In genomic region chr5:146865511-146865910, GRCm38 (mm10) we compare ENCODE assay signal across 20 mouse cellular contexts. TPM values are rescaled to one million over a fixed set of nuclear protein-coding genes. Genes with fewer than 3 reads are reported as not detected.
DNase-seq lines count a peak whose midpoint lies in the region; ATAC-seq lines count a peak whose summit lies in the region.
"Had no signal": no experiment of that assay in that cellular context is flagged by ENCODE, and none has a peak within 500 bp of the region (broad histone marks: within the 10 kb centered on the region; RNA-seq: fewer than 3 reads in every experiment).

No protein-coding gene starts in this region.

- peaks cover 39% of the 10 kb centered on the region for H3K4me1 ChIP-seq in liver, embryonic 13.5 days (replicated peaks)
- peaks cover 10% of the 10 kb centered on the region for H3K4me1 ChIP-seq in forebrain, embryonic 15.5 days
- H3K4me1 ChIP-seq in hindbrain, embryonic 10.5 days (replicated peaks) = peaks cover 19% of the 10 kb centered on the region

- whole genome bisulfite sequencing in liver, embryonic 13.5 days (ENCODE audit: insufficient replicate concordance) = 52% methylated on average over 4 of the region's 4 CpGs
- WGBS in forebrain, embryonic 15.5 days = 84% methylated on average over 4 of the region's 4 CpGs
- WGBS in hindbrain, embryonic 10.5 days = 73% methylated on average over 4 of the region's 4 CpGs

- ATAC-seq in liver, embryonic 13.5 days (ENCODE audit: low read depth) = no peak
- no peak for ATAC-seq in forebrain, embryonic 15.5 days (replicated peaks)
- ATAC-seq: forebrain, embryonic 13.5 days had no signal

- H3K27ac ChIP-seq in liver, embryonic 13.5 days = peak overlapping the region; percentile 85
- H3K27ac ChIP-seq in forebrain, embryonic 15.5 days (replicated peaks) = no peak overlapping the region
- no peak overlapping the region for H3K27ac ChIP-seq in hindbrain, embryonic 10.5 days
- H3K27ac ChIP-seq: embryonic facial prominence, embryonic 10.5 days; forebrain, embryonic 13.5 days; heart, embryonic 10.5 days; hindbrain, embryonic 14.5 days had no signal

- H3K36me3 ChIP-seq in liver, embryonic 13.5 days = no peaks in the 10 kb centered on the region
- no peaks in the 10 kb centered on the region for H3K36me3 ChIP-seq in forebrain, embryonic 15.5 days
- no peaks in the 10 kb centered on the region for H3K36me3 ChIP-seq in hindbrain, embryonic 10.5 days
- H3K36me3 ChIP-seq: embryonic facial prominence, embryonic 10.5 days; heart, embryonic 10.5 days had no signal

- no peak overlapping the region for H3K4me2 ChIP-seq in liver, embryonic 13.5 days
- no peak overlapping the region for H3K4me2 ChIP-seq in forebrain, embryonic 15.5 days (replicated peaks)
- H3K4me2 ChIP-seq: forebrain, embryonic 13.5 days; hindbrain, embryonic 14.5 days had no signal

- H3K27me3 ChIP-seq in liver, embryonic 13.5 days = no peaks in the 10 kb centered on the region
- H3K27me3 ChIP-seq in forebrain, embryonic 15.5 days = no peaks in the 10 kb centered on the region
- no peaks in the 10 kb centered on the region for H3K27me3 ChIP-seq in hindbrain, embryonic 10.5 days (ENCODE audit: insufficient read depth, poor library complexity, severe bottlenecking)
- H3K27me3 ChIP-seq: forebrain, embryonic 13.5 days had no signal

- peak; percentile 76 for DNase-seq in 416B (ENCODE audit: low read depth)
- peak; percentile 42 for DNase-seq in CD4-positive helper T cell, adult 2 months (ENCODE audit: low read depth, low spot score)
- peak; percentile 26 for DNase-seq in T-cell, adult 2 months (ENCODE audit: low spot score)
- DNase-seq in liver, embryonic 13.5 days = no peak
- DNase-seq in right cerebral cortex, adult 2 months (ENCODE audit: low spot score in 2 of 2) = no peak
- no peak for DNase-seq in hindbrain, embryonic 10.5 days (ENCODE audit: low spot score)
- DNase-seq in heart, postnatal 10 days = no peak
- DNase-seq: adrenal gland, adult 2 months; adrenal gland, postnatal 25 days; B cell, adult 2 months; cerebellum, adult 18-20 months; cerebellum, postnatal 10 days; gastrocnemius, postnatal 10 days; heart, adult 18-20 months; heart, postnatal 14 days had no signal

- H3K9me3 ChIP-seq in liver, embryonic 13.5 days (replicated peaks) = no peaks in the 10 kb centered on the region
- no peaks in the 10 kb centered on the region for H3K9me3 ChIP-seq in forebrain, embryonic 15.5 days
- 0 out of 2 replicates have a peak, but pooled peaks cover 2% of the 10 kb centered on the region for H3K9me3 ChIP-seq in hindbrain, embryonic 10.5 days
- H3K9me3 ChIP-seq: embryonic facial prominence, embryonic 10.5 days; forebrain, embryonic 13.5 days; heart, embryonic 10.5 days had no signal

- H3K4me3 ChIP-seq in liver, embryonic 13.5 days (replicated peaks) = no peak overlapping the region
- H3K4me3 ChIP-seq in forebrain, embryonic 15.5 days = no peak overlapping the region
- H3K4me3 ChIP-seq in hindbrain, embryonic 10.5 days = no peak overlapping the region
- H3K4me3 ChIP-seq: embryonic facial prominence, embryonic 10.5 days; forebrain, embryonic 13.5 days; heart, embryonic 10.5 days had no signal

- intact Hi-C loops in heart, postnatal 10 days (cut with DNase I) = no loop called here

- H3K9ac ChIP-seq in liver, embryonic 13.5 days = no peak overlapping the region
- no peak overlapping the region for H3K9ac ChIP-seq in forebrain, embryonic 15.5 days (replicated peaks)
- H3K9ac ChIP-seq: forebrain, embryonic 13.5 days; hindbrain, embryonic 14.5 days had no signal

RNA-seq across cellular contexts. Expression of gene Rasl11a, which starts 20.6 kb away (rescaled TPM):
- polyA plus RNA-seq in liver, embryonic 13.5 days (2015; fragmentation: Nextera tagmentation; extraction: Ambion mirVana) = 2.9 and 3.1 TPM in 2 replicates
- polyA plus RNA-seq in forebrain, embryonic 15.5 days (2015; fragmentation: Nextera tagmentation; extraction: Ambion mirVana) = 11.9 and 13.4 TPM in 2 replicates
- 21.9 and 33.7 TPM in 2 replicates for polyA plus RNA-seq in hindbrain, embryonic 10.5 days (2016; fragmentation: Nextera tagmentation; extraction: Ambion mirVana)
- total RNA-seq in heart, postnatal 10 days (2021) = 1 to 10 TPM; 5.9 to 7.5 TPM

RNA-seq across cellular contexts. Expression of gene Rpl21, which starts 32.8 kb away (rescaled TPM):
- 460 and 482 TPM in 2 replicates for polyA plus RNA-seq in liver, embryonic 13.5 days (2015; fragmentation: Nextera tagmentation; extraction: Ambion mirVana)
- polyA plus RNA-seq in forebrain, embryonic 15.5 days (2015; fragmentation: Nextera tagmentation; extraction: Ambion mirVana) = 358 and 359 TPM in 2 replicates
- polyA plus RNA-seq in hindbrain, embryonic 10.5 days (2016; fragmentation: Nextera tagmentation; extraction: Ambion mirVana) = 464 and 510 TPM in 2 replicates
- total RNA-seq in heart, postnatal 10 days (2021) = 100 to 1,000 TPM; 157 to 159 TPM

Comparison
In these comparisons a context has a peak if more than half of its experiments do, and no peak if none do; other contexts are left out.
1. DNase-seq: peak in 416B (single experiment), CD4-positive helper T cell, adult 2 months (single experiment) and T-cell, adult 2 months (single experiment); none in liver, embryonic 13.5 days (single experiment), right cerebral cortex, adult 2 months (0 of 2), hindbrain, embryonic 10.5 days (single experiment) and heart, postnatal 10 days (0 of 2).